Mouse (Mus musculus): ENCODE measurements at regions not wholly inside any gene's neighbourhood (a gene's known extent, or its start where the extent isn't known, plus 50 kb on each side); places are given as distances from the start of the nearest gene placed in this dataset.

- TF ChIP-seq POLR2A (IDR thresholded peaks at IDR 0.05; ENCODE audit: low read depth, low read length) (no peak), CTCF (IDR thresholded peaks at IDR 0.05; ENCODE audit: extremely low read depth, insufficient read length, insufficient replicate concordance, low read depth, low read length) (no peak)
Observed at GRCm38 (mm10) chr1:177651219-177651618, 78.4 kb upstream of the 1700016C15Rik start.
